Mouse (Mus musculus): Measurements from ENCODE around the gene Pou2f3.

DNA sequence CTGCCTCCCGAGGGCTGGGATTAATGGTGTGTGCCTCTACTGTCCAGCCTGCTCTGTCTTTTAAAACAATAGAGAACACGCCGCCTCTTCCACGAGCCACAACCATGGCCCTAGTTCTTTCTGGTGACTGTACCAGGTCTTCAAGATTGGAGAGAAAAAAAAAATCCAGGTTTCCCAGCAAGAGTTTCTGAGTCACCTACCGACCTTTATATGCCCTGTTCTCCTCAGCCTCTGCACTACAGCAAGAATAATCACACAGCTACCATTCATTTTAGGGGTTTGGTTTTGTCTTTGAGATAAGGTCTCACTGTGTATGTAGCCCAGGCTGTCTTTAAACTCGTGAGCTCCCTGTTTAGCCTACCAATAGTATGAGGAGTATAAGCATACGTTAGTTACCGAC lies 31.8 kb upstream of the Pou2f3 start:
- TF ChIP-seq POLR2A (IDR thresholded peaks at IDR 0.05; ENCODE audit: insufficient read length, low read depth) (no peak), USF1 (IDR thresholded peaks at IDR 0.05; ENCODE audit: low read depth) (no peak), MYOG (IDR thresholded peaks at IDR 0.05; ENCODE audit: control insufficient read depth in 1 of 3, insufficient read depth in 1 of 3, insufficient read length in 2 of 3, low read depth in 2 of 3) (no peak), MAX (IDR thresholded peaks at IDR 0.05; ENCODE audit: low read depth) (no peak), SRF (IDR thresholded peaks at IDR 0.05; ENCODE audit: control insufficient read depth, insufficient read length, low read depth) (no peak), POLR2AphosphoS2 (IDR thresholded peaks at IDR 0.05; ENCODE audit: insufficient read length, low read depth) (no peak), CEBPB (IDR thresholded peaks at IDR 0.05; ENCODE audit: insufficient read depth, poor library complexity, severe bottlenecking) (no peak), MYOD1 (IDR thresholded peaks at IDR 0.05; ENCODE audit: control insufficient read depth in 1 of 3, insufficient read length in 2 of 3, low read depth in 2 of 3) (no peak), E2F4 (IDR thresholded peaks at IDR 0.05; ENCODE audit: insufficient read depth) (no peak), TCF12 (IDR thresholded peaks at IDR 0.05; ENCODE audit: insufficient read depth, poor library complexity, severe bottlenecking) (no peak)

Data from myocyte (in vitro differentiated cells).